Mouse (Mus musculus) mouse trophoblast stem cell (cell line): ENCODE results near the gene Bmpr1a.
"Not testable (repeated sequence)": the region's sequence is repeated elsewhere in the genome, so short reads cannot be mapped to it uniquely, and the experiment has no call there.

Source experiments
- in situ Hi-C, 2 experiments: fragments of 300-500 bp; cut with MseI, MboI; formaldehyde crosslinking; loops; 2 replicates in 1 of 2; 3 replicates in 1 of 2; pipeline ENCODE4 v1.15.1; 2025

The Bmpr1a gene

DNA sequence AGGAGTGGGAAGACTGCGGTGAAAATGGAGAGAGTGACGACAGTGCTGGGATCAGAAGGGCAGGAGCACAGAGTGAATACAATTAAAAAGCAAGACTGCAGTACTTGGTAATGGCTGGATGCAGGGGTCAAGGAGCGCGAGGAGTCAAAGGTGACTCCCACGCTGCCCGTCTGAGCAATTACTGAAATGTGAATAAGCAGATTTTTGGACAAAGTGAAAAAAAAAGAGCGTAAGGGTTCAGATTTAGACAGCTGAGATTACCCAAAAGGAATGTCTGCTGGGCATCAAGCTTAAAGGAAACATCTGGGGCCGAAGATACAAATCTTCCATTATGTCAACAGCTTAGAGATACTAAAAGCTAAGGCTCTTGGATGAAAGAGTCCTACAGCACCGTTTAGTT is 53.3 kb downstream of the Bmpr1a start:
- in situ Hi-C loops: loop anchor here in 1 of 2 experiments (10.0 kb wide), 1 partner anchor 125 kb away; no protein-coding TSS in a partner anchor

GRCm38 (mm10) chr14:34448398-34448797 is 54.7 kb downstream of the Bmpr1a start:
- in situ Hi-C loops: loop anchor here in 1 of 2 experiments (10.0 kb wide), 1 partner anchor 126 kb away; no protein-coding TSS in a partner anchor

DNA sequence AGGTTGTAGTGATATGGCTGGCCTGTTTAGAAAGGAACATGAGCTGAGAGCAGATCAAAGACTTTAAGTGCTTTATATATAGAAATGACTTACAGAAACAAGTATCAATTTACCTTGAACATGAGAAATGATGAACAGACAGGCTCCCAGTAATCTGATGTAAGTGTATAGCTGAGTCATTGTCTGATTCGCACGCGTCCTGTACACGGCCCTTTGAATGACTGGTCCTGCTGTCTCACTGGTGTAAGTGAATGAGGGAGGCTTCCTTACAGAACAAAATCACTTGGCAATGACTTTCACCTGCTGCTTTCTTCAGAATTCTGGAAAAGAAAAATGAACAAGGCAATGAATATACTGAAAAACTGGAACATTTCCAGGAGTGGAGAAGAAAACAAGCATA is 55.5 kb downstream of the Bmpr1a start:
- in situ Hi-C loops: loop anchor here in 1 of 2 experiments (10.0 kb wide), 1 partner anchor 127 kb away; no protein-coding TSS in a partner anchor

- in situ Hi-C loops: loop anchor here in 1 of 2 experiments (10.0 kb wide), 1 partner anchor 128 kb away; no protein-coding TSS in a partner anchor
These were observed 56.5 kb downstream of the Bmpr1a start for GRCm38 (mm10) chr14:34446624-34447023.

- in situ Hi-C loops: loop anchor here in 1 of 2 experiments (10.0 kb wide), 1 partner anchor 129 kb away; no protein-coding TSS in a partner anchor
These were observed 57.8 kb downstream of the Bmpr1a start for GRCm38 (mm10) chr14:34445348-34445747.

GRCm38 (mm10) chr14:34444924-34445323 is 58.2 kb downstream of the Bmpr1a start:
- in situ Hi-C loops: loop anchor here in 1 of 2 experiments (10.0 kb wide), 1 partner anchor 130 kb away; no protein-coding TSS in a partner anchor

DNA sequence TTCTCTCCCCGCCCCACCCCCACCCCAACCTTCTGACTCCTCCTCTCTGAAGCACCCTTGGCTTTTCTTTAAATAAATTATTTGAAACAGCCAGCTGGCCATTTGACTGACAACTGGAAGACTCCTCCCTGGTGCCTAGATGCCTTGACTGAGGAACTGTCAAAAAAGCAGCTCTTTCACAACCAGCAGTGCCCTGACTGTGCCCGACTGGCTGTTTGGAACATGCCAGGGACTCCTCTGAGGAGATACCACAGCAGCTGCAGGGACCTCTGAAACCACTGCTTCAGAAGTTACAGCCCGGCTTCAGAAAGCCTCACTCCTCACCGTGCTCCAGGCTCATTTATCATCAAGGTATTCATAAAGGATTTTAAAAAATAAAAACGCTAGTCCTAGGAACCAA is 58.8 kb downstream of the Bmpr1a start:
- in situ Hi-C loops: loop anchor here in 1 of 2 experiments (10.0 kb wide), 1 partner anchor 130 kb away; no protein-coding TSS in a partner anchor

- in situ Hi-C loops: loop anchor here in 1 of 2 experiments (10.0 kb wide), 1 partner anchor 132 kb away; no protein-coding TSS in a partner anchor
These were observed 60.6 kb downstream of the Bmpr1a start for GRCm38 (mm10) chr14:34442531-34442930.

DNA sequence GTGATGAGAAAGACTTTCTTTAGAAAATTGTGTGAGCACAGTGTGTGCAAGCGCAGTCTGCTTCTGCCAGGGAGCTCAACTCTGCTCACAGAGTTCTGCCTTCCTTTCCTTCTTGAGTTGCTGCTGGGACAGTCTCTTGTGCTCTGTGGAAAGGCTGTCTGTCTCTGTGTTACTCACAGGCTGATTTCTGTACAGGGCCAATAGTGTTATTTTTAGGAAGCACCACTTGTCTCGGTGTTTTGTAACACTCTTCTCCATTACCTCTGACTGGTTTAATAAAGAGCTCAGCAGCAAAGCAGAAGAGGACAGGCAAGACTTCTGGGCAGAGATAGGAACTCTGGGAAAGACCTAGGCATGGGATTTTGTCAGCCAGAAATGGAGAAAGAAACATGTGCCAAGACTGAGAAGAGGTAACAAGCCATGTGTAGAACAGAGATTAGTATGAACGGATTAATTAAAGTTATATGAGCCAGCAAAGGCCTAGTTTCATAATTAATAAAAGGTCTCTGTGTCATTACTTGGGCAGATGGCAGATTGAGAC is 62.5 kb downstream of the Bmpr1a start:
- in situ Hi-C loops: loop anchor here in 1 of 2 experiments (10.0 kb wide), 1 partner anchor 134 kb away; no protein-coding TSS in a partner anchor

GRCm38 (mm10) chr14:34429069-34429468 is 74.1 kb downstream of the Bmpr1a start:
- in situ Hi-C loops: loop anchor here in 1 of 2 experiments (10.0 kb wide), 1 partner anchor 136 kb away; no protein-coding TSS in a partner anchor

DNA sequence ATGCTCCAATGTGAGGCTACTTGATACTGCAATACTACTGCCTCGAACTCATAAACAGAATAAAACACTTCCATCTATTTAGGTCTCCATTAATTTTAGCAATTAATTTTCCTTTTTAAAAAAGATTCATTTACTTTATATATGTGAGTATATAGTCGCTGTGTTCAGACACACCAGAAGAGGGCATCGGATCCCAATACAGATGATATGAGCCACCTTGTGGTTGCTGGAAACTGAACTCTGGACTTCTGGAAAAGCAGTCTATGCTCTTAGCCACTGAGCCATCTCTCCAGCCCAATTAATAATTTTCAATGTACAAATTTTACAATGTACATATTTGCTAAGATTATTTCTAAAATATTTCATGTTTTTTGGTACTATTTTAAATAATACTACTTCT is 74.9 kb downstream of the Bmpr1a start:
- in situ Hi-C loops: loop anchor here in 1 of 2 experiments (10.0 kb wide), 1 partner anchor 137 kb away; no protein-coding TSS in a partner anchor

DNA sequence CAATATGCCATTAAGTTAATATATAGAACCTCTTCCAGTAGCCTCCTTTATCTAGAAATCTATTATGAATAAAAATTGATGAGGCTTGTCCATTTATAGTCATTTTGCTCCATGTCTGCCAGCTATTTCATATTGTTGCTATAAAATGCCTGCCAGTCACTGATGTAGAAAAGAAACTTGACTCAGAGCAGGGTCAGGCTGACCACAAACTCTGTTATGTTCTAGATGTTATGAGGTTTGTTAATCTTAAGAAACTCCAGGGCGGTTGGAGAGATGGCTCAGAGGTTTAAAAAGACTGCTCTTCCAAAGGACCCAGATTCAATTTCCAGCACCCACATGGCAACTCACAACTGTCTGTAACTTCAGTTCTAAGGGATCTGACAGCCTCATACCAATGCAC is 82.1 kb downstream of the Bmpr1a start:
- in situ Hi-C loops: loop anchor here in 1 of 2 experiments (10.0 kb wide), 1 partner anchor 144 kb away; no protein-coding TSS in a partner anchor

GRCm38 (mm10) chr14:34417501-34417900 is 85.6 kb downstream of the Bmpr1a start:
- in situ Hi-C loops: no loop called here

GRCm38 (mm10) chr14:34416946-34417345 is 86.2 kb downstream of the Bmpr1a start:
- in situ Hi-C loops: not testable (repeated sequence)

DNA sequence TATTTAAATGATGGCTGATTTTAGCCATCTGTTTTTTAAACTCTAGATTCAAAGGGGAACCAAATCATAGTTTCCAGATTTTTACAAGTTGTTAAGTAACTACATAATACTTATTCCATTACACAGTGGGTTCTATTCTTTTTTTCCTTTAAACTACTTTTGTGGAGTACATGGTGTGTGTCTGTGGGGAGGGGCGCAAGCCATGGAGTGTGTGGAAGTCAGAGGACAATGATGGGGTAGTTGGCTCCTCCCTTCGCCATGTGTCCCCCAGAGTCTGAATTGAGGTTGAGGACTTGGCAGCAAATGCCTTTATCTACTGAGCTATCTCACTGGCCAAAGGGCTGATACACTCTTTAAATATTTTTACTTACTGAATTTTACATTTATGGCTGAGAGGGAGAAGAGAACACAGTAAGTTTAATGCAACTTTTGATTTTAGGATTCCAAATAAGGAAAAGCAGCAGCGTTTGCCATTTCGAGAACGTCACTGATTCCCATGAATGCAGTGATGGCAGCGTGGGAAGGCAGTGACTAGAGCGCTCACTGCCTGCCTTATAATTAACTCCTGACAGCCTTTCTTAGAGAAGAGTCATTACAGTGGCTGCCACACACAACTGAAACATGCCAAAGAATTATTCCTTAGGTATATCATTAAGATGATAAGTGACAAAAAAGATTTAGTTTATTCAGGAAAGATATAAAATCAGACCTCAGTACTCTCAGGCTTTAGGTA is 90.8 kb downstream of the Bmpr1a start:
- in situ Hi-C loops: no loop called here

DNA sequence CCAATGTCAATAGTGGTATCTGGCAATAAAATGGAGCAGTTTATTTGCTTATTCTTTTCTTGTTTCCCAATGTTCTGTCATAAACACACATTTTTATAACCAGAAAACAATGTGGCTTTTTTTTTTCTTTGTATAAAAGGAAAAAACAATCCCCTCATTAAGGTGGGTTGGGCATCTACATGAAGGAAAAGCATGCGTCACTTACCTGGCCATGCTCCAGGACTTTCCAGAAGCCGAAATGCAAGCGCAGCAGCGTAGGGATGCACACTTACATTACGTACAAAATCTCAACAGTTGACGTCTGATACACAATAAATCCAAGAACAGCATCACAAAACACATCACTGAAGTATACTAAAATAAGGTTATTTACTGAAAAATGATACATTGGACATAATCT is 92.4 kb downstream of the Bmpr1a start:
- in situ Hi-C loops: no loop called here

GRCm38 (mm10) chr14:34403424-34403823 is 99.7 kb downstream of the Bmpr1a start:
- in situ Hi-C loops: no loop called here

DNA sequence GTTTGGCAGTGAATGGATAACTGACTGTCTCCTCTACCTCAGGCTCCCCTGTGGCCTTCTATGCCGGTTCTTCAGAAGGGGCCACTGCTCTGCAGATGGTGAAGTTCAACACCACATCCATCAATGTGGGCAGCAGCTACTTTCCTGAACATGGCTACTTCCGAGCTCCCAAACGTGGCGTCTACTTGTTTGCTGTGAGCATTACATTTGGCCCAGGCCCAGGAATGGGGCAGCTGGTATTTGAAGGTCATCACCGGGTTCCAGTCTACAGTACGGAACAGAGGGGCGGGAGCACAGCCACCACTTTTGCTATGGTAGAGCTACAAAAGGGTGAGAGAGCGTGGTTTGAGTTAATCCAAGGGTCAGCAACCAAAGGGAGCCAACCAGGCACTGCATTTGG is 100.3 kb downstream of the Bmpr1a start:
- in situ Hi-C loops: no loop called here

GRCm38 (mm10) chr14:34401135-34401534 is 102.0 kb downstream of the Bmpr1a start:
- in situ Hi-C loops: no loop called here

- in situ Hi-C loops: no loop called here
These were observed 103.1 kb downstream of the Bmpr1a start for GRCm38 (mm10) chr14:34400021-34400420.

GRCm38 (mm10) chr14:34399301-34399700 is 103.8 kb downstream of the Bmpr1a start:
- in situ Hi-C loops: no loop called here

DNA sequence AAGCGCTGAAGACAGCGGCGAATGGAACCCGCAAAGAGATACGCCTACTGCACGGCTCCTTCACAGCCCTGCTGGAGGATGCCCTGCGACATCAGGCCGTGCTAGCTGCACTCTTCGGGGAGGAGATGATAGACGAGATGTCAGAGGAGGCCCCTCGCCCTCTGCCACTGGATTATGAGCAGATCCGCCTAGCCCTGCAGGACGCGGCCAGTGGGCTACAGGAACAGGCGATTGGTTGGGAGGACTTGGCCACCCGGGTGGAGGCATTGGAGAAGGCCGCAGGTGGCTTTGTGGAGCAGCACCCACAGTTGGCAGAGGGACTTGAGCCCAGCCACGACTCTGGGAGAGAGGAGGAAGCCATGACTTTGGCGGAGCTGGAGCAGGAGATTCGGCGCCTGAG is 104.2 kb downstream of the Bmpr1a start:
- in situ Hi-C loops: no loop called here
